Mouse (Mus musculus) neural tube, embryonic 10.5 days (tissue): Measurements from ENCODE around the gene 1600002K03Rik.

Source experiments
- DNase-seq: peaks from one replicate; pipeline ENCODE4 v3.0.0-alpha.2; 2017; ENCODE audit warnings: low spot score; ENCODE audit errors: extremely low spot score

1600002K03Rik gene

DNA sequence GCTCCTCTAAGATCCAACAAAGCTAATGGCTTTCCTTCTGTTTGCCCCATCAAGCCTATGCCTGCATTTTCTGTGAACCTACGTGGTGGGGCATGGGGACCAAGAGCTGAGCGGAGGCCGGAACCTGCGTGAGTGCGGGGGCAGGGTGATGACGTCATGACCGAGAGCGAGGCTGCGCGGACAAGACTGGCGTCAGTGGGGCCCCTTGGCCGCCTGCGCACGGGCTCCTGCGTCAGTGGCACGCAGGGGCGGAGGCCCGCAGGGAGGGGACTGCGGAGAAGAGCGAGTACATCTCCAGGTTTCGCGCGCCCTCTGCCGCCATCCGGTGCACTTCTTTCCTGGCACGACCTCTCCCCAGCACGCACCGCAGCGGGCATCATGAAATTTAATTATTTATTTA, 31.5 kb upstream of the 1600002K03Rik start:
- DNase-seq, result peak; percentile 89

DNA sequence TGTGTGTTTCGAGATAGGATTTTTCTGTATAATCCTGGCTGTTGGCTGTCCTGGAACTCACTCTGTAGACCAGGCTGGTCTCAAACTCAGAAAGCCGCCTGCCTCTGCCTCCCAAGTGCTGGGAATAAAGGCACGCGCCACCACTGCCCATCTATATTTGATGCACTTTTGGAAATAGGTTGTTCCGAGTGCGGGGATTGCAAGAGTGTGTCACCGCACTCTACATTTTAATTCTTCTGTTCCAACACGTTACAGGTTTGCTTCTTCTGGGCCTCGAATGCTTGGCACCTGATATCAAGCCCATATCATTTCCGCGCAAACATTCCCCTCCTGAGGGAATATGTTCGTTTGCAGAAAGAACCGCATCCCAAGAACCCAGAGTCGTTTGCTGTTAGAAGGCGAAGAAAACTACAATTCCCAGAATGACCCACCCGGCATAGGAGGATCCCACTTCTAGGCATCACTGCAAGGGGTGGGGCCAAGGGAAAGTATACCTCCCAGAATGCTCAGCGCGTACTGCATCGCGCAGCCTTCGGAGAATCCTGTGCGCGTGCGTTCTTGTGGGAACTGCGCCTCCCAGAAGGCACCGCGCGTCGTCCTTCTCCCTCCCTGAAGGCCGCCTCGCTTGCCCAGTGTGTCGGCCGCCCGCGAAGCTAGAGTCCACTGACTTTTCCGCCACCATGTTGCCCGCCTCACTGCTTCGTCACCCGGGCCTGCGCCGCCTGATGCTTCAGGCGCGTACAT, 30.8 kb upstream of the 1600002K03Rik start:
- DNase-seq, result peak; percentile 89

DNA sequence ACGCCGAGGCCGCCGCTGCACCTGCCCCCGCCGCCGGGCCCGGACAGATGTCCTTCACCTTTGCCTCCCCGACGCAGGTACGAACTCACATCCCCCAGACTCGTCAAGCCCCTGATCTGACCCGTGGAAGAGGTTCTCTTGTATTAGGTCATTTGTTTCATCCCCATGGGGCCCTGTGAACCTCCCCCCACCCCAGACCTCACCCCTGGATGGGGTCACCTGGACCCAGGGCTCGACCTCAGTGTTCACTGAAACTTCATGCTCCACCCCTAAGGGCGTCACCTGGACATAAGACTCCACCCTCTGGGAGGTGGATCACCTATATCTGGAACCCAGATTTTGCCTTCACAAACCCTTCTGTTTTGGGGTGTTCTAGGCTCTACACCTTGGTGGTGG, 30.2 kb upstream of the 1600002K03Rik start:
- DNase-seq, result no peak

DNA sequence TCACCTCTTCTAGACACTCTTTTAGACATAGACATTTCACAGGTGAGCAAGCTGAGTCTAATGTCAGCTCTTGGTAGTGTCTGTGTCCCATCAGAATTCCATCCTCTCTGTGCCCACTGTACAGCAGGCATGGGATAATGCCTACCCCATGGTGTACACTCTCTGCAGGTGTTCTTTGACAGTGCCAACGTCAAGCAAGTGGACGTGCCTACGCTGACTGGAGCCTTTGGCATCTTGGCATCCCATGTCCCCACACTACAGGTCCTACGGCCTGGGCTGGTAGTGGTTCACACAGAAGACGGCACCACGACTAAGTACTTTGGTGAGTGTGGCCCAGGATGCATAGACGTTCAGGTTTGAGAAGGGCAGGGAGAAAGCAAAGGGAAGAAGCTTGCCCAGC, 29.1 kb upstream of the 1600002K03Rik start:
- no peak for DNase-seq

DNA sequence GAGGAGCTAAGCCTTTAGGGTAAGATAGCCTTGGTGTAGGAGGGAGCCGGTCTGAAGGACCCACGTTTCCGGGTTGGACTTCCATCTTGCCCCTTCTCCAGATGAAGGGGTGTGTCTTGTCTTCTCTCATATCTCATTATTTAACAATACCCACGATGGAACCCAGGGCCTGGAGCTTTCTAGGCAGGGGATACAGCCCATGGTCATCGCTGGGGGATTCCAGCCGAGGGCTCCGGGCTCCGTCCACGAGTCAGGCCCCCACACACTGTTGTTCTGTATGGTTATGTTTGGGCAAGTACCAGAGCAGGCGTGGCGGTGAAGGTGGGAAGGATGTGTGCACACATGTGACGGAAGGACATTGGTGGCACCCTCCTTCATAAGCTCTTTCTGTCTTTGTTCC, 28.6 kb upstream of the 1600002K03Rik start:
- DNase-seq, result no peak

DNA sequence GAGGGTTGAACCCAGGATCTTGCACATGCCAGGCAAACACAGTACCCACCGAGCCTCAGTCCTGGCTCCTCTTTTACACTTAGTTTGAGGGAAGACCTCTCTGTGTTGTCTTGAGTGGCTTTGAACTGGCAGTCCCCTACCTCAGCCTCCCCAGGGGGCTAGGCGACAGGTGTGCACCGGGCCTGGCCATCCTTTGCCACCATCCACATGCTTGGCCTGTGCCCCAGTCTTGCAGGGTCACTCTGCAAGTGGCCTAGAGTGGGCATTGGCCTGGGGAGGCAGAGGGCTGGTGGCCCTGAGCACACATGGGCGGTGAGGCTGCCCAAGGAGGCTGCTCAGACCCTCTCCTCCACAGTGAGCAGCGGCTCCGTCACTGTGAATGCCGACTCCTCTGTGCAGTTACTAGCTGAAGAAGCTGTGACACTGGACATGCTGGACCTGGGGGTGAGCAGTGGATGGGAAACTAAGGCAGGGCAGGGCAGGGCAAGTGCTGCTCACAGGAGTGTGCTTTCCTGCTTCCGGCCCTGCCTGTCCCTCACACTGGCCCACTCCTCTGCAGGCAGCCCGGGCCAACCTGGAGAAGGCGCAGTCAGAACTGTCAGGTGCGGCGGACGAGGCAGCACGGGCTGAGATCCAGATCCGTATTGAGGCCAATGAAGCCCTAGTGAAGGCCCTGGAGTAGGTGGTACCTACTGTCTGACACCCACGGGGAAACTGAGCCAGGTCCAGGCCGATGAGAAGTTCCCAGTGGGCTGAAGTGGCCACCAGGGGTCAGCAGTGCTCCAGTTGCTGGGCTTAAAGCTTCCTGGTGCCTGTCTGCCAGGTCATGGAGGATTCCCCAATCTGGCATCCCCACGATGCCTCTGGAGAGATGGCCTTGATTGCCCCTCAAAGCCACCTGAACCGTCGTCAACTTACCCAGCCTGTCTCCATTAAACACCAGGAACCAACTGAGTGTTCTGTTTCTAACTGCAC, 27.6 kb upstream of the 1600002K03Rik start:
- DNase-seq, result peak; percentile 78

DNA sequence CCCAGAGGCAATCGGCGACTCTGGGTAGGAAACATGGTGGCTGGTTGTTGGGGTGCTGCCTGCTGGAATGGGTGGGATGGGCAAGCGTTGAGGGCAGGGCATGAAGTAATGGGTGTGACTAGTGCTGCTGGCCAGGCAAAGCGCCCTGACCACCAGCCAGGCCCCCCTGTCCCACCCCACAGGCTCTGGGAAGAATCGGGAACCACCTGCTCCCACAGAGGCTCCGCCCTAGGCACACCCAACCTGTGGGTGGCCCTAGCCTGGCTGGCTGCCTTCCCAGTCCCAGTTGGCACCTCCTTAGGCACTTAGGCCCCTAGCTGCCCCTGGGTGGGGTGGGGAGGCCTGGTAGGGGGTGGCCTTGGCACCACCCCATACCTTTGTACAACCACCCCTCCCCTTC, 26.8 kb upstream of the 1600002K03Rik start:
- no peak for DNase-seq

DNA sequence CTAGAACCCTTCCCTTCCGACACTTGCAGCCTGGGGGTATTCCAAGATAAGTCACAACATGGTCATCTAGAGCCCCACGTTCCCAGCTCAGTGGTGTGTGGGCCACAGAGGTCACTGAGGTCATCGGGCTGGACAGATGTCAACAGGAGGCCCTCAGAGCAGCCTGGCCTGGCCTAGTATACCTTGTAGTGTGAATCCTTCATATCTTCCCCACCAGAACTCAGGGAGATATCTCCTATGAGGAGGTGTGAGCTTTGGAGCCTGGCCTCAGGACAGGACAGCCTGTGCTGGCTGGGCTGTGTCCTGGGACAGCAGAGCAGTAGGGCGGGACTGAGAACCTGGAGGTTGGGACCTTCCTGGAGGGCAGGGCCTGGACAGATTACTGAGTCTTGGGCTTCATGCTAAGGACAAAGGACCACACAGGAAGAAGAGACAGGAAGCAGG, 26.2 kb upstream of the 1600002K03Rik start:
- no peak for DNase-seq

DNA sequence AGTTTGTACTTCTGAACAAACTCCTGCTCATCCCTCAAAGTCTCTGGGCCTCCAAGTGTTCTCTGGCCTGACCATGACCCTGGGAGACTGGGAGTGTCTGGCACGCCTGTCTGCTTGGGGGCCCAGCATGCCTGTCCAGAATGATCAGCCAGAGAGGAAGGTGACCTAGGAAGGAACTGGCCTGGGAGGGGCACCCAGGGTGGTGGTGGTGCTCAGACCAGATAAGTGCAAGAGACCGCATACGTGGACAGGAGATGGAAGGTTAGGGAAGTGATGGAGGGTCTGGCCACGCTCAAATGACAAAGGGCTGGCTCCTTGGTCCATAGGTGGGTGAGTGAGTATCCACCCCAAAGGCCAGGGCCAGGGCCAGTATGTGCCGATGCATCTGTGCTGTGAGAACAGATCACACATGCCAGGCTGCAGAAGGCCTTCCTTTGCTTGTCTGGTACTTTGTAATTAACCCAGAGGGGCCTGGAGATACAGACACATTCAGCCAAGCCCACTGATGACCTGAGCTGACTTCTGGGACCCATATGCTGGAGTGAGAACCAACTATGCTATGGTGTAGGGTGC, 25.5 kb upstream of the 1600002K03Rik start:
- DNase-seq, result no peak

DNA sequence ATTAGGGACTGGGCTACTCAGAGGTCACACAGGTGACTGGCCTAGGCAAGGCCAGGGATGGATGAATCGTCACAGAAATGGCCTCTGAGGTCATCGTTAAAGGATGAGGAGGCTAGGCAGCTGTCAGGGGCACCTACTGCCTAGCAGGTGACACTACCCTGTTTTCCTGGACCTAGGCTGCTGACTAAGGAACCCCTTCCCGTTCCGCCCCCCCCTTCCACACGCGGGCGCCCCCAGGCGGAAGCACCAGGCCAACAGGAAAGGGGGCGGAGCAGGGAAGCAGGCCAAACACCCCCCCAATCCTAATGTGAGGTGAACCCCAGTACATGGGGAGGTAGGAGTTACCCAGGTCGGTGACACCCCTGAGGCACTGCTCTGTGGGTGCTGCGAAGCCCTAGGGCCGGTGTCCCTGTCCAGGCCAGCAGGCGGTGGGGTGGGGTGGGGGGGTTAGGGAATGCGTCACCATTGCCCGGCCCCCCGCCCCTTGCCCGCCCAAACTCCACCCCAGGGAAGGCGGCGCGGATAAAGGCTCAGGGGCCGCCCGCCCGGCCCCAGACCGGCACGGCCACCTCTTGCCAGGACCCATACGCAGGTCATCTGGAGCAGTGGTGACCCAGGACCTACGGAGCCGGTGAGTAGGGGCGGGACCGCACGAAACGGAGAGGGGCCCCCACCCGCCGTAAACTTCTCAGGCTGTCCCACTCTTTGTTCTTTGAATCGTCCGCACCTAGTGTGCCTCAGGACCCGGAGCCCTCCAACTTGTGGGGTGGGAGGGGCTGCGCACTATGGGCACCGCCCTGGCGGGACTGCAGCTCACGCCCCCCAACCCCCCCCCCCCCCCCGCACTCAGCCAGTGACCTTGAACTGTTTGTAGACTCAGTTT, 24.8 kb upstream of the 1600002K03Rik start, which contains the start of gene Midn:
Gene Midn (plus strand): TSS at position 554 of the 883 bp plus-strand sequence.
- DNase-seq, result peak; percentile 93

DNA sequence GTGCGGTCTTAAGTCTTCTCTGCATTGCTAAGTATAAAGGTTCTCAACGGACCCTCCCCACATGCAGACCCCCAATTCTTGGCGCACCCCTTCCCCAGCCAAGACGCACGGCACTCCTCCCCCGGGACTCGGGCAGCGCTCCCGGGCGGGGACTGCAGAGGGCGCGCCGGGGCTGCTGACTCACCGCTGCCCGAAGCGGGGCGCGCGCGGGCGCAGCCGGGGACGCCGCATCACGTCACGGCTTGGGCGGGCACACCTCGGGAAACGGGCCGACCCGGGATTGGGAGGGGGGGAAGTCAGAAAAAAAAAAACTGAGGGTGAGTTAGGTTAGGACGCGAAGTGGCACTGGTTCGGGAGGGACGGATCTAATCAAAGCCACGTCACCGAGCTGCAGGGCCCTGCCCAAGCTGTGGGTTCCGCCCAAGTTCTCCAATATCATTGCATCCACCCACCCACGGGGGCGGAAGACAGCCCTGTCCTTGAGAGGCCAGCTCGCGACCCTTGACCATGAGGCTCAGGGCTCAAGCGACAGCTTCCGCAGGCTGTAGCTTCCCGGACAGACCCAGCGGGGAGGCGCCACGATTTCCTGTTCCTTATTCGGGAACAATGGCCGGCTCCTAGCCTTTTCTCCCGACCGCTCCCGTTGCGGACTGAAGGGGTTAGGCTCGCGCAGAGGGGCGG, 24.0 kb upstream of the 1600002K03Rik start:
- no peak for DNase-seq

DNA sequence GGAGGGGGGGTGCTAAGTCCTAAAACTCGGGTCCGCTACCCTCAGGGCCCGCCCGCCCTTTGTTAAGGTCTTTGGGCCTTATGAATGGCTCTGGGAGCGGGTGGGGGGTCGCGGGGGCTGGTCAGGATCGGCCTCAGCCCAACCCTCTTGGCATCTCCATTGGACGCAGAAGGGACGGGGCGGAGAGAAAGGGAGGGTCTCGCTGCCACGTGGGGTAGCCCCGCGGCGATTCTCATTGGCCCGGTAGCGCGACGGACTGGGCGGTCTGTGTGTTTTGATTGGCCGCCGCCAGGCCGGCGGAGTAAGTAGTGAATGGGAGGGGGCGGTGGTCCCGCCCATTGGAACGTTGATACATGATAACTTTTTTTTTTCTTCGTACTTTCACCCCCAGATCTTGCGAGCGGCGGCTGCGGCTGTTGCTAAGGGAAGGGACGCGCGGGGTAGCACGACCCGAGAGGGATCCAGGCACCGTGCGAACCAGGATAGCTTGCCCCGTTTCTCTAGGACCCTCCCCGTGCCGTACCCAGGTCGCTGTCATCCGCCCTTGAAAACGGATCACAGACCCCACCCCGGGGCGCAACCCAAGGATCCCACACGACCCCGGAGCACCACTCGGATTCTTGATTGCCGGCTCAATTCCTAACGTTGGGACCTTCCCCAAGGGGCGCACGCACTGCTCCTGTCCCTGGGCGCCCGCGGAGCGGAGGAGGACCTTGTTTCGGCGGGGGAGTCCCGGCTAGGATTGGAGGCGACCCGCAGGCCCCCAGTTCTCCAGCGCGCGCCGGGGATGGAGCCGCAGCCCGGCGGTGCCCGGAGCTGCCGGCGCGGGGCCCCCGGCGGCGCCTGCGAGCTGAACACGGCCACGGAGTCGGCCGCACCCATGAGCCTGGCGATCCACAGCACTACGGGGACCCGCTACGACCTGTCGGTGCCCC, 23.2 kb upstream of the 1600002K03Rik start:
- DNase-seq, result peak; percentile 98

DNA sequence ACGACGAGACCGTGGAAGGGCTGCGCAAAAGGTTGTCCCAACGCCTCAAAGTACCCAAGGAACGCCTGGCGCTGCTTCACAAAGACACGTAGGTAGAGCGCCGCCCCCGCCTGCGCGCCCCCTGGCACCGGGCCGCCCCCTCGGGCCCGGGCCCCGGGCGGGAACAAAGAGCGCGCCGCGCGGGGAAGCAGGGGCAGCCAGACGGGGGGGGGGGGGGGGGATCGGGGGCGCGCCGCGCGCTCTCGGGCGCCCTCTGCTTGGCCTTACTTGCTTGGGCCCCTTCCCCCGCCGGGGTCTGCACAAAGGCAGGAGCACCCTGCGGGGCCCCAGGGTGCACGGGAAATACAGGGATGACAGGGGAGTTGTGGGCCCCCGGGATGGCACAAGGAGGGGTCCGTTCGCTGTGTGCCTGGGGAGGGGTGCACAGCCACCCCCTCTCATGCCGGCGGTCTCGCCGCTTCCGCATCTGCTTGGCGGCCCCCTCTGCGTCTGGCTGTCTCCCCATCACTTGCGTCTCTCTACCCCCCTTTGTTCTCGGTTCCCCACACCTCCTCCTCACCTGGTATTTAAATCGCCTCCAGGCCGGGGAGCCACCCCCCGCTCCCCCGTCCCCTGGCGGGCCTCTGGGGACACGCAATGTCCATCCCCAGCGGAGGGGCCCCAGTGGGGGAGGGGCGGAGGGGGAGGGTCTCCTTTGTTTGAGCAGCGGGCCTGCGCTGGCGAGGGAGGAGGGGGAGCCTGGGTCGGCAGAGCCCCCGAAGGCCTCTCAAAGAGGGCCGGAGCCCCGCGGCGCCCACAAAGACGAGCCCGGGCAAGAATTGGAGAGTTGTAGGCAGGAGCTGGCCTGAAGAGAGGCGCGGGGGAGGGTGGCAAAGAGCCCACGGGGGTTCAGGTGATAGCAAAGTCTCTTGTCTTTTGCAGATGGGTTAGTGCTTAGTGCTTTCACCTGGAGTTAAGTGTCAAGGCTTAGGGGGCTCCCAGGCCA, 22.2 kb upstream of the 1600002K03Rik start:
- peak; percentile 93 for DNase-seq

DNA sequence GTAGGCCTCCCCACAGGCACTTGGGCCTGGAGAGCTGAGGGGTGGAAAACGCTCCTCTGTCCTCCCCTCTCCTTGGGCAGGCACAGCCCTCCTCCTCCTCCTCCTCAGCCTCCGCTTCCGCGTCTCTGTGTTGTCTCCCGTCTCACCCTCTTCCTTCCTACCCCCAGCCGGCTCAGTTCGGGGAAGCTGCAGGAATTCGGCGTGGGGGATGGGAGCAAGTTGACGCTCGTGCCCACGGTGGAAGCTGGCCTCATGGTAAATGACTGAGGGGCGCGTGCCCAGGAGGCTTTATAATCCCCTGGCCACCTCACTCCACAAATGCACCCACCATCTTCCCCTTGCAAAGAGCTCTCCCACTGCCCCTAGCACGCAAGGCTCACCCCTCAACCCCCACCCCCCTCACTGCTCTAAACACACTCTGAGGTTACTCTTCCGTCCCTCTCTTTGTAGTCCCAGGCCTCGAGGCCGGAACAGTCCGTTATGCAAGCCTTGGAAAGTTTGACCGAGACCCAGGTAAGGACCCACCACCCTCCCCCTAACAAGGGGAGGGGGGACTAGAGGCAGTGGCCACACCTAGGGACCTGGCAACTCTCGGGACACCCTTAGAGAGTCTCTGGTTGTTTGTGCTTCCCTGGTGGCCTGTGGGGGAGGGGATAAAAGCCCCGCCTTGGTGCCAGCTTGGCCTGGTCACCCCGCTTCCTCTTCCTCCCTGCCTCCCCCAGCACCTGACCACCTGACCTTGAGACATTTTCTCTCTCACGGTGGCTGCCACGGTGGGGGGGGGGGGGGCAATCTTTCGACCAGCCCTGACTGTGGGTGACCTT, 21.3 kb upstream of the 1600002K03Rik start:
- peak; percentile 66 for DNase-seq

DNA sequence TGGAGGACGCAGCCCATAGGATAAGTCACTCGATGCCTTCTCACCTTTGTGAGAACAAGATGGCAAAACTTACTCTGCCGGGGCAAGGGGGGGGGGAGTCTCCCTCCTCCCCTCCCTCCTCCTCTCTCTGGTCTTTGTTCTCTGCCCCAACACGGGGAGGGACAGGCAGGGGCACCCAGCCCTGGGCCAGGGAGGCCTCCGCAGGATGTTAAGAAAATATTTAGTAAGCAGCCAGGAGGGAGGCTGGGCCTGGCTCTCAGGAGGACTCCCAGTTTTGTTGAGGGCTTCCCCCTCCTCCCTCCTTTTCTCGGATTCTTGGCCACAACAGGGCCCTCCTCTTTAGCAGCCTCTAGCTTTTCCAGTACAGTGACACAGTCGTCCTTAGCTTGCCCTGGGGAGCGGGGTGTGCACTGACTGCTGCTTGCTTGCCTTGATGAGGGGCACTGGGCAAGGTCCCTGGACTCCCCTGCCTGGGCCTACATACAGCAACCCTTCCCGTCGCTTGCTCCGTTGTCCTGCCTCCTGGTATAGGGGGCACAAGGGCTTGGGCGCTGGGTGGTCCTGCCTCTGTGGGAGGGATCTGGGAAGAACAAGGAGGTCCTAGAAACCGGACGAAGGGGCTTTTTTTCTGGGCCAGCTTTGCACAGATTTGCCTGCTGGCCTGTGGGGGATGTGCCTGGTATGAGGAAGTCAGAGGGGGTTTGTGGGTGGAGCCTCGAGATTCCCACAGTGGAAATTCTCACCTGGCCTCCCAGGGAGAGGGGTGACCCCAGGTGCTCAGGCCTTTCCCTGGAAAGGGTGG, 20.5 kb upstream of the 1600002K03Rik start:
- DNase-seq, result no peak

DNA sequence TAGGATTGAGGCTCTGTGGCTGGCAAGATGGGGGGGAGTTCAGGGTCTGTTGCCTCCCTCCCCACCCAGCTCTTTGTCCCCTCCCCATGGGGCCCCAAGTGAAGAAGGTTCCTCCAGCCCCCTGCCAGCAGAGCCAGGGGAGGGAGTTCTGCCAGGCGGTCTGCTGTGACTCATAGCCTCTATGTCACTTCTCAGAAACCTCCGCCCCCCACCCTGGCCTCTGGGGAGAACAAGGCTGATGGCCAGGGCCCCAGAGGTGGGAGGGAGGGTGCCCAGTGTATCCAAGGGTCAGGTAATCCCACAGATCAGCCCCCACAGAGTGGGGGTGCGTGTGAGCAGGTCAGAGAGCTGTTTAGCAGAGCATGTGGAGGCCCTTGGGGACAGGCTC, 19.9 kb upstream of the 1600002K03Rik start:
- no peak for DNase-seq
